Mouse (Mus musculus) hindbrain, embryonic 16.5 days (tissue): ENCODE data around the gene D10Jhu81e. TPM values are rescaled to one million over a fixed set of nuclear protein-coding genes. Genes with fewer than 3 reads are reported as not detected.

Source experiments
- ATAC-seq: fragments of 200-750 bp; cut with Nextera tagmentation; 2 replicates; pipeline ENCODE4 v1.8.0; 2017; ENCODE audit warnings: moderate TSS enrichment, moderate library complexity
- H3K27ac ChIP-seq: fragments of 300-500 bp; sonication (generic); 2 replicates; pipeline ENCODE4 v1.5.1; 2014; ENCODE audit warnings: low read depth, mild to moderate bottlenecking, control low read depth, low read length, moderate library complexity
- H3K27me3 ChIP-seq: fragments of 300-500 bp; sonication (generic); replicated peaks from 2 replicates; pipeline ENCODE4 v1.6.1; 2014; ENCODE audit warnings: low read length; ENCODE audit not compliant: control insufficient read depth, insufficient read depth
- H3K36me3 ChIP-seq: fragments of 300-500 bp; sonication (generic); 2 replicates; pipeline ENCODE4 v1.6.1; 2014; ENCODE audit warnings: mild to moderate bottlenecking, low read length, moderate library complexity, mixed read lengths; ENCODE audit not compliant: control insufficient read depth, insufficient read depth
- H3K4me1 ChIP-seq: fragments of 300-500 bp; sonication (generic); 2 replicates; pipeline ENCODE4 v1.6.1; 2014; ENCODE audit warnings: low read depth, low read length; ENCODE audit not compliant: control insufficient read depth, insufficient read depth
- H3K4me2 ChIP-seq: fragments of 300-500 bp; sonication (generic); 2 replicates; pipeline ENCODE4 v1.6.1; 2014; ENCODE audit warnings: mild to moderate bottlenecking, low read length, control low read depth, moderate library complexity
- H3K4me3 ChIP-seq: fragments of 300-500 bp; sonication (generic); 2 replicates; pipeline ENCODE4 v1.5.1; 2014; ENCODE audit warnings: mild to moderate bottlenecking, low read length, control low read depth, moderate library complexity
- H3K9ac ChIP-seq: fragments of 300-500 bp; sonication (generic); 2 replicates; pipeline ENCODE4 v1.6.1; 2014; ENCODE audit warnings: low read depth, mild to moderate bottlenecking, control low read depth, low read length, moderate library complexity
- H3K9me3 ChIP-seq: fragments of 300-500 bp; sonication (generic); 2 replicates; pipeline ENCODE4 v1.6.1; 2014; ENCODE audit warnings: mild to moderate bottlenecking, low read length, moderate library complexity; ENCODE audit not compliant: control insufficient read depth
- WGBS: fragments of 180-500 bp; shearing (Covaris S2); extraction: QIAGEN DNeasy Blood & Tissue Kit; methylation state at CpG from one replicate; pipeline ENCODE4 v1.1.7; 2014; 5-methylcytosine and 5-hydroxymethylcytosine counted together
- polyA plus RNA-seq: library from polyadenylated mRNA; unstranded; fragments of >200 nt; fragmentation: Nextera tagmentation; extraction: Ambion mirVana; gene quantifications from 2 replicates; pipeline ENCODE4 v1.2.1, GENCODE M21; 2015

Gene D10Jhu81e
- polyA plus RNA-seq, 1 experiment from 2014 or later, result 35.4 TPM

- Histone ChIP-seq H3K4me2 (no peak overlapping the region), H3K4me1 (peaks cover 8% of the 10 kb centered on the region), H3K36me3 (no peaks in the 10 kb centered on the region), H3K9me3 (no peaks in the 10 kb centered on the region), H3K27ac (no peak overlapping the region), H3K9ac (no peak overlapping the region), H3K27me3 (no peaks in the 10 kb centered on the region), H3K4me3 (no peak overlapping the region)
- WGBS, result 75% methylated on average over 11 of the region's 11 CpGs
- no peak for ATAC-seq
Measured at GRCm38 (mm10) chr10:78139572-78140250, 29.9 kb downstream of the D10Jhu81e start.

GRCm38 (mm10) chr10:78138812-78139523 lies 30.6 kb downstream of the D10Jhu81e start:
- Histone ChIP-seq H3K4me1 (peaks cover 8% of the 10 kb centered on the region), H3K9me3 (no peaks in the 10 kb centered on the region), H3K27ac (no peak overlapping the region), H3K4me2 (no peak overlapping the region), H3K27me3 (no peaks in the 10 kb centered on the region), H3K4me3 (no peak overlapping the region), H3K36me3 (no peaks in the 10 kb centered on the region), H3K9ac (no peak overlapping the region)
- WGBS, result 53% methylated on average over 14 of the region's 14 CpGs
- ATAC-seq, result no peak

GRCm38 (mm10) chr10:78137191-78137590 lies 32.4 kb downstream of the D10Jhu81e start:
- H3K4me2 ChIP-seq, result no peak overlapping the region
- WGBS, result 91% methylated on average over 3 of the region's 3 CpGs

GRCm38 (mm10) chr10:78135947-78136346 lies 33.6 kb downstream of the D10Jhu81e start:
- Histone ChIP-seq H3K4me2 (no peak overlapping the region), H3K4me1 (peaks cover 8% of the 10 kb centered on the region), H3K4me3 (no peak overlapping the region), H3K27ac (no peak overlapping the region), H3K27me3 (no peaks in the 10 kb centered on the region), H3K9me3 (no peaks in the 10 kb centered on the region), H3K9ac (no peak overlapping the region), H3K36me3 (no peaks in the 10 kb centered on the region)
- no peak for ATAC-seq
- WGBS, result 80% methylated on average over 5 of the region's 5 CpGs

More at GRCm38 (mm10) chr10:78137191-78137590, 32.4 kb downstream of the D10Jhu81e start:
- Histone ChIP-seq H3K4me3 (no peak overlapping the region), H3K36me3 (no peaks in the 10 kb centered on the region), H3K27ac (no peak overlapping the region), H3K27me3 (no peaks in the 10 kb centered on the region), H3K4me1 (peaks cover 8% of the 10 kb centered on the region), H3K9me3 (no peaks in the 10 kb centered on the region), H3K9ac (no peak overlapping the region)
- no peak for ATAC-seq

GRCm38 (mm10) chr10:78134975-78135798 lies 34.4 kb downstream of the D10Jhu81e start:
- WGBS, result 16% methylated on average over 14 of the region's 14 CpGs
- ATAC-seq, result 0 out of 2 replicates have a peak, but pooled peaks have one; percentile 30
- Histone ChIP-seq H3K9me3 (no peaks in the 10 kb centered on the region), H3K27me3 (no peaks in the 10 kb centered on the region), H3K27ac (no peak overlapping the region), H3K4me3 (no peak overlapping the region), H3K36me3 (no peaks in the 10 kb centered on the region), H3K9ac (no peak overlapping the region), H3K4me2 (peak overlapping the region; percentile 20; the same call in 1 of the 2 replicates), H3K4me1 (peaks cover 8% of the 10 kb centered on the region)

GRCm38 (mm10) chr10:78134400-78134799 lies 35.2 kb downstream of the D10Jhu81e start:
- Histone ChIP-seq H3K9me3 (no peaks in the 10 kb centered on the region), H3K4me1 (peaks cover 8% of the 10 kb centered on the region), H3K4me3 (no peak overlapping the region), H3K4me2 (no peak overlapping the region), H3K36me3 (no peaks in the 10 kb centered on the region), H3K9ac (no peak overlapping the region), H3K27ac (no peak overlapping the region), H3K27me3 (no peaks in the 10 kb centered on the region)
- WGBS, result 77% methylated on average over 4 of the region's 4 CpGs
- ATAC-seq, result no peak

GRCm38 (mm10) chr10:78129998-78130397 lies 39.6 kb downstream of the D10Jhu81e start:
- no peak overlapping the region for H3K27ac ChIP-seq
- H3K4me1 ChIP-seq, result peaks cover 3% of the 10 kb centered on the region
- no peaks in the 10 kb centered on the region for H3K9me3 ChIP-seq
- H3K36me3 ChIP-seq, result no peaks in the 10 kb centered on the region
- no peak overlapping the region for H3K9ac ChIP-seq
- WGBS, result 78% methylated on average over 4 of the region's 4 CpGs
- H3K4me2 ChIP-seq, result no peak overlapping the region
- no peak overlapping the region for H3K4me3 ChIP-seq
- no peak for ATAC-seq
- no peaks in the 10 kb centered on the region for H3K27me3 ChIP-seq

GRCm38 (mm10) chr10:78129423-78129822 lies 40.2 kb downstream of the D10Jhu81e start:
- 49% methylated on average over 11 of the region's 11 CpGs for WGBS
- ATAC-seq, result 0 out of 2 replicates have a peak, but pooled peaks have one; percentile 40
- Histone ChIP-seq H3K9ac (no peak overlapping the region), H3K9me3 (no peaks in the 10 kb centered on the region), H3K4me2 (no peak overlapping the region), H3K27ac (no peak overlapping the region), H3K27me3 (no peaks in the 10 kb centered on the region), H3K36me3 (no peaks in the 10 kb centered on the region), H3K4me1 (no peaks in the 10 kb centered on the region), H3K4me3 (no peak overlapping the region)

GRCm38 (mm10) chr10:78128647-78129046 lies 40.9 kb downstream of the D10Jhu81e start:
- Histone ChIP-seq H3K9ac (no peak overlapping the region), H3K4me2 (no peak overlapping the region), H3K4me1 (no peaks in the 10 kb centered on the region), H3K27me3 (no peaks in the 10 kb centered on the region), H3K27ac (no peak overlapping the region), H3K4me3 (no peak overlapping the region), H3K9me3 (no peaks in the 10 kb centered on the region), H3K36me3 (no peaks in the 10 kb centered on the region)
- 84% methylated on average over 2 of the region's 2 CpGs for WGBS
- no peak for ATAC-seq
